Mouse (Mus musculus): ENCODE results near the gene Scrn2. TPM values are rescaled to one million over a fixed set of nuclear protein-coding genes. Genes with fewer than 3 reads are reported as not detected.

Gene Scrn2
- polyA plus RNA-seq, 1 experiment from 2014 or later: 14.4 TPM

DNA sequence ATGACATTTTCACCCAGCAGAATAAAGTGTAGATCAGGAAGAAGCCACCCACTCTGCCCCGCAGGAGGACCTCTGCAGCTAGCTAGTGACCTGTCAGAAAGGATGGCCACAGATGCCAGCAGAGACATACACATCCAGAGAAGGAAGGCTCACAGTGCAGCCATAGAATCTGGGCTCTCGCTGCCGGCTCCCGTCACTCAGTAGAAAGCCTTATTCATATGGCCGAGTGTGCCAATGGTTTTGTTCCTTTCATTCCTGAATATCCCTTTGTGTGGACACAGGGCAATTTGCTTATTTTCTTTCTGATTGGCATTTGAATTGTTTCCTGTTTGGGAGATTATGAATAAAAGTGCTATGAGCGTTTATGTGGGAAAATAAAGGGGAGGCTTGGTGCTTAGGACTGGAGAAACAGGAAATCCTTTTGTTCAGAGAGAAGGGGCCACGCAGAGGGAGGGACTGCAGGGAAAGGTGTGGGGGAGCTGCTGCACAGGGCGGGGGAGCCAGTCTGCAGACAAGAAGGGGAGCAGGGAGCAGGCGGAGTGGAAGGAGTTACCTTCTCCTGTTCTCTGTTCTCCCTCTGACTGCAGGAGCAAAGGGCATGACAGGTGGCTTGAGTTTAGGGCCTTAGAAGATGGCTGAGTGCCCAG is 33.7 kb downstream of the Scrn2 start:
- H3K36me3 ChIP-seq (ENCODE audit: control insufficient read depth, insufficient read depth, low read length): peaks cover 46% of the 10 kb centered on the region
- no peaks in the 10 kb centered on the region for H3K9me3 ChIP-seq (ENCODE audit: control insufficient read depth, low read length)
- H3K27ac ChIP-seq (replicated peaks in 1 of 2; ENCODE audit: control insufficient read depth in 1 of 2, insufficient read depth in 1 of 2, low read depth in 2 of 2, low read length in 2 of 2): peak overlapping the region; percentile 14 to 34; a peak in 2 of 4 replicates
- H3K27me3 ChIP-seq (ENCODE audit: control insufficient read depth, insufficient read depth, low read length): no peaks in the 10 kb centered on the region
- H3K9ac ChIP-seq (ENCODE audit: low read length): no peak overlapping the region
- peaks cover 0 to 5% of the 10 kb centered on the region in 2 experiments; a peak in 2 of 4 replicates for H3K4me1 ChIP-seq (ENCODE audit: control insufficient read depth in 2 of 2, insufficient read depth in 2 of 2, low read length in 2 of 2)
- H3K4me2 ChIP-seq (ENCODE audit: low read length): no peak overlapping the region
- ATAC-seq (ENCODE audit: insufficient number of reproducible peaks, insufficient read depth, low FRiP score, low read depth): no peak
- WGBS: 57% methylated on average over 9 of the region's 9 CpGs
- no peak overlapping the region for H3K4me3 ChIP-seq (ENCODE audit: control insufficient read depth in 1 of 2, insufficient read depth in 1 of 2, low read depth in 1 of 2, low read length in 2 of 2)

DNA sequence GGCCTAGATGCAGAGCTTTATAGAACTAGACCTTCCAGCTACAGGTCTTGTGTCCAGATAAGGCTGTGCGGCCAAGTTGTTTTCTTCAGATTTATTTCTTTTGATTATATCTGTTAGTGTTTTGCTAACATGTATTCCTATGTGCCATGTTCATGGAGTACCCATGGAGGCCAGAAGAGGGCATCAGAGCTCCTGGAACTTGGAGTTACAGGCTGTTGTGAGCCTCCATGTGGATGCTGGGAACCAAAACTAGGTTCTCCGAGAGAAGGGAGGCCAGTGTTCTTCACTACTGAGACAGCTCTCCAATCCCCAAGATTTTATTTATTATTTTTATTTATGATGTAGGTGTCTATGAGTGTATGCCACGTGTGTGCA is 34.2 kb downstream of the Scrn2 start:
- Histone ChIP-seq H3K27ac (replicated peaks in 1 of 2; ENCODE audit: control insufficient read depth in 1 of 2, insufficient read depth in 1 of 2, low read depth in 2 of 2, low read length in 2 of 2) (no peak overlapping the region; a peak in 1 of 4 replicates), H3K36me3 (ENCODE audit: control insufficient read depth, insufficient read depth, low read length) (peaks cover 41% of the 10 kb centered on the region), H3K9ac (ENCODE audit: low read length) (no peak overlapping the region), H3K4me1 (ENCODE audit: control insufficient read depth in 2 of 2, insufficient read depth in 2 of 2, low read length in 2 of 2) (peaks cover 0 to 5% of the 10 kb centered on the region in 2 experiments; a peak in 2 of 4 replicates), H3K27me3 (ENCODE audit: control insufficient read depth, insufficient read depth, low read length) (no peaks in the 10 kb centered on the region), H3K9me3 (ENCODE audit: control insufficient read depth, low read length) (no peaks in the 10 kb centered on the region), H3K4me2 (ENCODE audit: low read length) (no peak overlapping the region), H3K4me3 (ENCODE audit: control insufficient read depth in 1 of 2, insufficient read depth in 1 of 2, low read depth in 1 of 2, low read length in 2 of 2) (no peak overlapping the region)
- WGBS: 80% methylated on average over 3 of the region's 3 CpGs
- no peak for ATAC-seq (ENCODE audit: insufficient number of reproducible peaks, insufficient read depth, low FRiP score, low read depth)

DNA sequence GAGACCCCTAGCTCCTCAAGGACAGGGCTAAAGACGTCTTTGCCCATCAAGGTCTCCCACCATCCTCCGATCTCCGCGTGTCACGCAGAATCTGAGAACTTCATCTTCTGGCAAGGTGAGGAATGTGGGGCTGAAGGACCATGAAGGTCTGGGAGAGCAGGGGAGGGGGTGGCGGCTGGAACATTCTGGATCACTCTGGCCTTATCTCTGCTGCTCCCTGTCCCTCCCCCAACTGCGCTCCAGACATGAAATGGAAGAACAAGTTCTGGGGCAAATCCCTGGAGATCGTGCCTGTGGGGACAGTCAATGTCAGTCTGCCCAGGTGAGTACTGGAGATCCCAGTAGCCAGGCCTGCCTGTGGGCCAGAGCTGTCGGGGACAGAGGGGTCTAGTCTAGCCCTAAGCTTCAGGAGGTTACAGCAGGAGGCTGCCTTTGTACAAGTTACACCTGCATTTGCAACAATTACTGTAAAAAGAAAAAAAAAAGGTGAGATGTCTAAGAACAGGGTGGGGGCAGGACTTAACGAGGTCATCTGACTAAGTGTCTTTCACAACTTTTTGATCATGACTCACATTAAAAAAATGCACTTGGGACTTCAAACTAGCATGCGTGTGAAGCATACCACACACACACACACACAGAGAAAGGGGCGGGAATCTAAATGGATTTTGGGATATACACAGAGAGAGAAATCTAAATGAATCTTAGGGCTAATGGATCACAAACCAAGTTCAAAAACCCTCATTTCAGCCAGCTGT is 36.0 kb downstream of the Scrn2 start:
- H3K27ac ChIP-seq (replicated peaks in 1 of 2; ENCODE audit: control insufficient read depth in 1 of 2, insufficient read depth in 1 of 2, low read depth in 2 of 2, low read length in 2 of 2): no peak overlapping the region
- no peak overlapping the region for H3K9ac ChIP-seq (ENCODE audit: low read length)

DNA sequence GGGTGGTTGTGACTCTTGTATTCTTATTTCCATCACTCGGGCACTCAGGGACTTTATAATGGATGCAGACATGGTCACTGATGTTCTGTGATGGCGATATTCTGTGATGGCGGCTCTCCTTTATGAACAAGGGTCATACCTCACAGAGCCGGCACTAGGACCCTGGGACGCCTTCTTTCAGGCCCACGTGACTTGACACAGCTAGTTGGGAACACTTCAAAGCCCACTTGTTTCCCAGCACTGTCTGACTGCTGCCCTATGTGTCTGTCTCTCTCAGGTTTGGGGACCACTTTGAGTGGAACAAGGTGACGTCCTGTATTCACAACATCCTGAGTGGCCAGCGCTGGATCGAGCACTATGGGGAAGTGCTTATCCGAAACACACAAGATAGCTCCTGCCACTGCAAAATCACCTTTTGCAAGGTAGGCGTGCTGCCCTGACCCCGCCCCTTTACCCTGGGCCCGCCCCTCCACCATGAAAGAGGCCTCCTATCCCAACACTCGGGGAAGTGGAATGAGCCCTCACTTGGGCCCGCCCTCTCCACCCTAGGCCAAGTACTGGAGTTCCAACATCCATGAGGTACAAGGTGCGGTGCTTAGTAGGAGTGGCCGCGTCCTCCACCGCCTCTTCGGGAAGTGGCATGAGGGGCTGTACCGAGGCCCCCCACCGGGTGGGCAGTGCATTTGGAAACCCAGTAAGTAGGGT is 37.1 kb downstream of the Scrn2 start:
- Histone ChIP-seq H3K27me3 (ENCODE audit: control insufficient read depth, insufficient read depth, low read length) (no peaks in the 10 kb centered on the region), H3K36me3 (ENCODE audit: control insufficient read depth, insufficient read depth, low read length) (peaks cover 19% of the 10 kb centered on the region), H3K27ac (replicated peaks in 1 of 2; ENCODE audit: control insufficient read depth in 1 of 2, insufficient read depth in 1 of 2, low read depth in 2 of 2, low read length in 2 of 2) (no peak overlapping the region), H3K9ac (ENCODE audit: low read length) (no peak overlapping the region), H3K4me3 (ENCODE audit: control insufficient read depth in 1 of 2, insufficient read depth in 1 of 2, low read depth in 1 of 2, low read length in 2 of 2) (no peak overlapping the region), H3K4me1 (ENCODE audit: control insufficient read depth in 2 of 2, insufficient read depth in 2 of 2, low read length in 2 of 2) (peaks cover 7 to 17% of the 10 kb centered on the region in 2 experiments; a peak in 3 of 4 replicates), H3K4me2 (ENCODE audit: low read length) (no peak overlapping the region), H3K9me3 (ENCODE audit: control insufficient read depth, low read length) (no peaks in the 10 kb centered on the region)
- ATAC-seq (ENCODE audit: insufficient number of reproducible peaks, insufficient read depth, low FRiP score, low read depth): no peak
- WGBS: 51% methylated on average over 22 of the region's 22 CpGs

More for the DNA sequence above, 36.0 kb downstream of the Scrn2 start:
- no peak overlapping the region for H3K4me3 ChIP-seq (ENCODE audit: control insufficient read depth in 1 of 2, insufficient read depth in 1 of 2, low read depth in 1 of 2, low read length in 2 of 2)
- WGBS: 76% methylated on average over 12 of the region's 12 CpGs
- no peak overlapping the region for H3K4me2 ChIP-seq (ENCODE audit: low read length)
- peaks cover 2 to 9% of the 10 kb centered on the region in 2 experiments; a peak in 2 of 4 replicates for H3K4me1 ChIP-seq (ENCODE audit: control insufficient read depth in 2 of 2, insufficient read depth in 2 of 2, low read length in 2 of 2)
- no peak for ATAC-seq (ENCODE audit: insufficient number of reproducible peaks, insufficient read depth, low FRiP score, low read depth)
- no peaks in the 10 kb centered on the region for H3K27me3 ChIP-seq (ENCODE audit: control insufficient read depth, insufficient read depth, low read length)
- H3K9me3 ChIP-seq (ENCODE audit: control insufficient read depth, low read length): no peaks in the 10 kb centered on the region
- H3K36me3 ChIP-seq (ENCODE audit: control insufficient read depth, insufficient read depth, low read length): peaks cover 30% of the 10 kb centered on the region

DNA sequence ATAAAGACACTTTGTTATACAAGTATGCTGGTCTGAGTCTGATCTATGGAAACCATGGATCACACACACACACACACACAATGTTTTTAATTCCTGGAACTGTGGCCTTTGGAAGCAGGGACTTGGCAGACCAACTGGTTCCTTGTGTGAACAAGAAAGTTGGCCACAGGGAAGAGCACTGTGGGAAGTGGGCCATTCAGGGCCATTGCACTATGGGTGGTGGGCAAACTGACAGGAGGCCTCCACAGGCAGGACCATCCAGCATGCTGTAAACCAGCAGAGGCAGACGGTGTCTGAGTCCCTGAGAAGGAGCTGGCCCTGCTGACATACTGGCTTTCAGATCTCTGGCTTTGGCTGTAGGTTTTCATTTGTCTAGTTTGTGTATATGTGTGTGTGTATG is 39.6 kb downstream of the Scrn2 start:
- Histone ChIP-seq H3K36me3 (ENCODE audit: control insufficient read depth, insufficient read depth, low read length) (peaks cover 15% of the 10 kb centered on the region), H3K4me3 (ENCODE audit: control insufficient read depth in 1 of 2, insufficient read depth in 1 of 2, low read depth in 1 of 2, low read length in 2 of 2) (no peak overlapping the region), H3K27ac (replicated peaks in 1 of 2; ENCODE audit: control insufficient read depth in 1 of 2, insufficient read depth in 1 of 2, low read depth in 2 of 2, low read length in 2 of 2) (no peak overlapping the region), H3K4me1 (ENCODE audit: control insufficient read depth in 2 of 2, insufficient read depth in 2 of 2, low read length in 2 of 2) (peaks cover 7 to 30% of the 10 kb centered on the region in 2 experiments), H3K4me2 (ENCODE audit: low read length) (no peak overlapping the region), H3K9me3 (ENCODE audit: control insufficient read depth, low read length) (no peaks in the 10 kb centered on the region), H3K27me3 (ENCODE audit: control insufficient read depth, insufficient read depth, low read length) (no peaks in the 10 kb centered on the region), H3K9ac (ENCODE audit: low read length) (no peak overlapping the region)
- 73% methylated on average over 1 of the region's 1 CpGs for WGBS
- ATAC-seq (ENCODE audit: insufficient number of reproducible peaks, insufficient read depth, low FRiP score, low read depth): no peak

DNA sequence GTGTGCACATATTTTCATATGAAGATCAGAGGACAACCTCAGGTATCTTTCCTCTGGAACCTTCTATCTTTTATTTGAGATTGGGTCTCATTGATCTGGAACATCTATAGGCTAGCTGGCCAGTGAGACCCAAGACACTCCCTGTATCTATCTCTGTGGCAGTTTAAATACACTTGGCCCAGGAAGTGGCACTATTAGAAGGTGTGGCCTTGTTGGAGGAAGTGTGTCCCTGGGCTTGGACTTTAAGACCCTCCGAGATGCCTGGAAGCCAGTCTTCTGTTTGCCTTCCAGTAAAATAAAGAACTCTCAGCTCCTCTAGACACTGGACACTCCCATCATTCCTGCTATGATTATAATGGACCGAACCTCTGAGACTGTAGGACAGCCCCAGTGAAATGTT is 40.0 kb downstream of the Scrn2 start:
- no peak overlapping the region for H3K9ac ChIP-seq (ENCODE audit: low read length)
- no peaks in the 10 kb centered on the region for H3K9me3 ChIP-seq (ENCODE audit: control insufficient read depth, low read length)
- no peak for ATAC-seq (ENCODE audit: insufficient number of reproducible peaks, insufficient read depth, low FRiP score, low read depth)
- no peak overlapping the region for H3K4me3 ChIP-seq (ENCODE audit: control insufficient read depth in 1 of 2, insufficient read depth in 1 of 2, low read depth in 1 of 2, low read length in 2 of 2)
- no peaks in the 10 kb centered on the region for H3K27me3 ChIP-seq (ENCODE audit: control insufficient read depth, insufficient read depth, low read length)
- H3K36me3 ChIP-seq (ENCODE audit: control insufficient read depth, insufficient read depth, low read length): peaks cover 15% of the 10 kb centered on the region
- H3K27ac ChIP-seq (replicated peaks in 1 of 2; ENCODE audit: control insufficient read depth in 1 of 2, insufficient read depth in 1 of 2, low read depth in 2 of 2, low read length in 2 of 2): 0 out of 4 replicates have a peak overlapping the region, but pooled peaks of 1 of the 2 experiments have one; percentile 77
- 71% methylated on average over 2 of the region's 2 CpGs for WGBS
- no peak overlapping the region for H3K4me2 ChIP-seq (ENCODE audit: low read length)
- peaks cover 7 to 30% of the 10 kb centered on the region in 2 experiments for H3K4me1 ChIP-seq (ENCODE audit: control insufficient read depth in 2 of 2, insufficient read depth in 2 of 2, low read length in 2 of 2)

DNA sequence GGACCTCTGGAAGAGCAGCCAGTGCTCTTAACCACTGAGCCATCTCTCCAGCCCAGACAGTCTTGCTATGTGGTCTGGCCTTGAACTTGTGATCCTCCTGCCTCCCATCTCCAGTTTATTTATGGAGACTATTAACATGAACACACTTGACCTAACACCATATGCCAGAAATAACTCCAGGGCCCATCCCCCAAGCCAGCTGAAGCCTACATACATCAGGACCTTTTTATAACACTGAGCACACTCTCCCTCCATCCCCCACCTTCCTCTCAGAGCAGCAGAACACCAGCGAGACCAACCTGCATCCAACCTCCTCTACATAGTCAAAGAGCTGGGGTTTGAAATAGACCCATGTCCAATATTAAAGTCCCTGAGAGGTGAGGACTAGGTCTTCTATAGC is 41.4 kb downstream of the Scrn2 start:
- Histone ChIP-seq H3K9ac (ENCODE audit: low read length) (peak overlapping the region; percentile 54; the same call in 1 of the 2 replicates), H3K9me3 (ENCODE audit: control insufficient read depth, low read length) (no peaks in the 10 kb centered on the region), H3K36me3 (ENCODE audit: control insufficient read depth, insufficient read depth, low read length) (peaks cover 15% of the 10 kb centered on the region), H3K4me3 (ENCODE audit: control insufficient read depth in 1 of 2, insufficient read depth in 1 of 2, low read depth in 1 of 2, low read length in 2 of 2) (no peak overlapping the region), H3K27me3 (ENCODE audit: control insufficient read depth, insufficient read depth, low read length) (no peaks in the 10 kb centered on the region), H3K4me1 (ENCODE audit: control insufficient read depth in 2 of 2, insufficient read depth in 2 of 2, low read length in 2 of 2) (peaks cover 7 to 25% of the 10 kb centered on the region in 2 experiments), H3K4me2 (ENCODE audit: low read length) (no peak overlapping the region), H3K27ac (replicated peaks in 1 of 2; ENCODE audit: control insufficient read depth in 1 of 2, insufficient read depth in 1 of 2, low read depth in 2 of 2, low read length in 2 of 2) (peak overlapping the region; percentile 40 to 77)
- 32% methylated on average over 1 of the region's 1 CpGs for WGBS
- ATAC-seq (ENCODE audit: insufficient number of reproducible peaks, insufficient read depth, low FRiP score, low read depth): peak; percentile 60

Data from heart, embryonic 14.5 days (tissue).